Mouse (Mus musculus) embryo, embryonic 10.5 days (tissue): ENCODE data around the gene Scaf1.

Experiments used
- DNase-seq: peaks from one replicate; pipeline ENCODE4 v3.0.0-alpha.2; 2015; ENCODE audit warnings: low spot score

The Scaf1 gene

GRCm38 (mm10) chr7:45013366-45014095 is 2.6 kb downstream of the Scaf1 start:
- no peak for DNase-seq

GRCm38 (mm10) chr7:45012824-45013223 is 3.3 kb downstream of the Scaf1 start:
- DNase-seq, result no peak

GRCm38 (mm10) chr7:45012011-45012410 is 4.2 kb downstream of the Scaf1 start:
- no peak for DNase-seq

GRCm38 (mm10) chr7:45008411-45008810 is 7.8 kb downstream of the Scaf1 start:
- DNase-seq, result no peak

- DNase-seq, result no peak
These were observed 8.3 kb downstream of the Scaf1 start for GRCm38 (mm10) chr7:45007846-45008245.

- no peak for DNase-seq
These were observed 9.0 kb downstream of the Scaf1 start for GRCm38 (mm10) chr7:45007141-45007540.

GRCm38 (mm10) chr7:45006503-45006902 is 9.7 kb downstream of the Scaf1 start:
- DNase-seq, result no peak

- no peak for DNase-seq
These were observed 10.7 kb downstream of the Scaf1 start for GRCm38 (mm10) chr7:45005321-45005992.

- no peak for DNase-seq
These were observed 11.6 kb downstream of the Scaf1 start for GRCm38 (mm10) chr7:45004546-45004945.

GRCm38 (mm10) chr7:45002440-45002839 is 13.7 kb downstream of the Scaf1 start:
- no peak for DNase-seq

GRCm38 (mm10) chr7:45000539-45001114 is 15.5 kb downstream of the Scaf1 start:
- no peak for DNase-seq

- no peak for DNase-seq
These were observed 16.4 kb downstream of the Scaf1 start for GRCm38 (mm10) chr7:44999753-45000152.

GRCm38 (mm10) chr7:44998501-44998955 is 17.6 kb downstream of the Scaf1 start, which contains the start of gene Bcl2l12:
Gene Bcl2l12, minus strand, starts transcription at chr7:44998712.
- DNase-seq, result peak; percentile 59

- DNase-seq, result peak; percentile 60
These were observed 18.2 kb downstream of the Scaf1 start for GRCm38 (mm10) chr7:44997940-44998428.

GRCm38 (mm10) chr7:44997231-44997939 is 18.8 kb downstream of the Scaf1 start, which contains the start of gene Irf3:
Gene Irf3, plus strand, starts transcription at chr7:44997648.
- peak; percentile 98 for DNase-seq

- peak; percentile 14 for DNase-seq
These were observed 19.5 kb downstream of the Scaf1 start for GRCm38 (mm10) chr7:44996672-44997071.

GRCm38 (mm10) chr7:44986879-44987718 is 29.1 kb downstream of the Scaf1 start:
- peak; percentile 86 for DNase-seq

GRCm38 (mm10) chr7:44986192-44986878 is 29.8 kb downstream of the Scaf1 start, which contains the start of gene Prmt1:
Gene Prmt1, minus strand, starts transcription at chr7:44986568.
- peak; percentile 99 for DNase-seq

GRCm38 (mm10) chr7:44985595-44986191 is 30.5 kb downstream of the Scaf1 start:
- DNase-seq, result peak; percentile 90

GRCm38 (mm10) chr7:44984833-44985164 is 31.4 kb downstream of the Scaf1 start:
- DNase-seq, result no peak
